Mouse (Mus musculus): ENCODE measurements around the gene Vps35l. TPM values are rescaled to one million over a fixed set of nuclear protein-coding genes. Genes with fewer than 3 reads are reported as not detected.

The Vps35l gene
- 10 to 100 TPM; 51.8 to 55.5 TPM for total RNA-seq (2021)
- long read RNA-seq, experiment 1, full-length matches to known transcripts: 102 of 121 reads
- long read RNA-seq, experiment 1, partial matches to known transcripts: 8 of 121 reads
- long read RNA-seq, experiment 1, other reads (novel, unspliced or antisense): 11 of 121 reads
- long read RNA-seq, experiment 2, full-length matches to known transcripts: 79 of 93 reads
- long read RNA-seq, experiment 2, partial matches to known transcripts: 5 of 93 reads
- long read RNA-seq, experiment 2, other reads (novel, unspliced or antisense): 9 of 93 reads

GRCm38 (mm10) chr7:118739975-118740531, at the start of gene Vps35l:
Vps35l (plus strand) TSS chr7:118740226.
- intact Hi-C loops (cut with DNase I): loop anchor here (2.0 kb wide), 1 partner anchor 27 kb away; the partner anchor contains the start of gene Ccp110
- peak; percentile 82 for DNase-seq (ENCODE audit: extremely low spot score in 1 of 2, low spot score in 2 of 2)
- Histone ChIP-seq H3K27ac (peak within 1 kb of the TSS; percentile 85), H3K4me3 (peak within 1 kb of the TSS; percentile 93)
- peak; percentile 69 for TF ChIP-seq CTCF (IDR thresholded peaks at IDR 0.05)

DNA sequence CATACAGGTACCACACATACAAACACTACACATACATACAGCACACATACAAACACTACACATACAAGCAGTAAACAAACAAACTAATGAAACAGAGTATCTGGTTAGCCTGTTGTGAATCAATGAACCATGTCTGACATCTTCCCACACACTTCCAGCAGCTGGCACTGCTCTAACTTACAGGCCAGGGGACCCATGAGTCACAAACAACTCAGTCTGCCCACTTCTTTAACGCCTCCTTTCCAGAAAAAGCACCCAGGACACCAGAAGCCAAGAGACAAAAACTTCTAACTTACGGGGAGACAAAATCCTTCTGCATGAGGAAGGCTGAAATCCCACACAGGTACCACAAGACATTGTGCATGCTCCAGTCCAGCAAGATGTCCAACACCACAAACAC, 48.7 kb upstream of the Vps35l start:
- no peak for TF ChIP-seq CTCF (IDR thresholded peaks at IDR 0.05)
- intact Hi-C loops (cut with DNase I): no loop called here
- no peak for DNase-seq (ENCODE audit: extremely low spot score in 1 of 2, low spot score in 2 of 2)
- no peak overlapping the region for H3K27ac ChIP-seq
- H3K4me3 ChIP-seq: no peak overlapping the region

- intact Hi-C loops (cut with DNase I): no loop called here
- TF ChIP-seq CTCF (IDR thresholded peaks at IDR 0.05): no peak
- DNase-seq (ENCODE audit: extremely low spot score in 1 of 2, low spot score in 2 of 2): no peak
Observed at GRCm38 (mm10) chr7:118696146-118696545, 43.9 kb upstream of the Vps35l start.

GRCm38 (mm10) chr7:118697168-118697567, 42.9 kb upstream of the Vps35l start:
- TF ChIP-seq CTCF (IDR thresholded peaks at IDR 0.05): no peak
- Histone ChIP-seq H3K4me3 (no peak overlapping the region), H3K27ac (no peak overlapping the region)
- intact Hi-C loops (cut with DNase I): no loop called here
- DNase-seq (ENCODE audit: extremely low spot score in 1 of 2, low spot score in 2 of 2): no peak

More at GRCm38 (mm10) chr7:118696146-118696545, 43.9 kb upstream of the Vps35l start:
- Histone ChIP-seq H3K27ac (no peak overlapping the region), H3K4me3 (no peak overlapping the region)

- H3K27ac ChIP-seq: no peak overlapping the region
- no peak for DNase-seq (ENCODE audit: extremely low spot score in 1 of 2, low spot score in 2 of 2)
- no peak for TF ChIP-seq CTCF (IDR thresholded peaks at IDR 0.05)
- intact Hi-C loops (cut with DNase I): no loop called here
- H3K4me3 ChIP-seq: no peak overlapping the region
Observed at GRCm38 (mm10) chr7:118698882-118699281, 41.1 kb upstream of the Vps35l start.

DNA sequence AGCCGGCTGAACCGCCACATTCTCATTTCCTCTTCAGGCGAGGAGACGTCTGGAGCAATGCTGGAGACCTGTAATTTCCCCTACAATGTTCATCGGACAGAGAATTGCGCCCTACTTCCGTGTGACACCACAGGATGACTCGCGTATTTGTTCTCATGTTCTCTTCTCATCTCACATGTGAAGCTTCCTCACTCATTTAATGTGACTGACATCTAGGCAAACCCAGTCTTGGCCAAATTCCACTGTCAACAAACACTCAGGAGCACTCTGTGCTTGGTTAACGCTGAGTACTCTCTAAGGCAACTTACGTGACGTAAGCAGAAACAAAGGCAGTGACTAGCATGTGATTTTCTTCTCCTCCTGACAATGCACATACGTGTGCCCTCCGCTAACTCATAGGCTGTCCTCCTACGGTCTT, 36.9 kb upstream of the Vps35l start:
- DNase-seq (ENCODE audit: extremely low spot score in 1 of 2, low spot score in 2 of 2): no peak
- Histone ChIP-seq H3K27ac (peak overlapping the region; percentile 10), H3K4me3 (peak overlapping the region; percentile 99)
- intact Hi-C loops (cut with DNase I): no loop called here
- no peak for TF ChIP-seq CTCF (IDR thresholded peaks at IDR 0.05)

DNA sequence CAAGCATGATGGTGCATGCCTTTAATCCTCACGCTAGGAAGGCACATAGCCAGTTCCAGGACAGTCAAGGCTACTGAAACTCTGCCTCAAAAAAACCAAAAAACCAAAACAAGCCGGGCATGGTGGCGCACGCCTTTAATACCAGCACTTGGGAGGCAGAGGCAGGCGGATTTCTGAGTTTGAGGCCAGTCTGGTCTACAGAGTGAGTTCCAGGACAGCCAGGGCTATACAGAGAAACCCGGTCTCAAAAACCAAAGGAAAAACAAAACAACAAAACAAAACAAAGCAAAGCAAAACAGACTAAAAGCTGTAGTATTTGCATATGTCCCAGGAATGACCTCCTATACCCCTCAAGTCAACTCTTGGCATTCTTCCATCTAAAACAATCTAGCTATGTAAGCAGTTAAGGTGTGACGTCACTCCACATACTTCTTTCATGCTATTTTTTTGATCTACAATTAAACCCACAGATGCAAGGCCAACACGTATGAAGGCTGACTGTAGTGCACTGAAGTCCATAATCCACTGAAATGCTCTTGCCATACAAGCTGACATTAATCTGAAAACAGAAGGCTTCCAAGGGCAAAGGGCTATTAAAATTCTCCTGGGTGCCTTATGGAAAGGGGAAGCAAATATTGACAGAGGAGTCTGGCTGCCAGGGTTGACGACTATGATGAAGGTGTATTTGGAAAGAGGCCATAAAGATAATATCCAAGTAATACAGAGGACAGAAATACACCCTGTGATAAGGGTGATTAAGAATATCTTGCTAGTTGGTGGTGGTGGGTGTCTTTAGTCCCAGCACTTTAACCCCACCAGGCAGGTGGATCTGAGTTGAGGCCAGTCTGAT, 35.8 kb upstream of the Vps35l start:
- intact Hi-C loops (cut with DNase I): no loop called here
- no peak for TF ChIP-seq CTCF (IDR thresholded peaks at IDR 0.05)
- Histone ChIP-seq H3K27ac (peak overlapping the region; percentile 98), H3K4me3 (peak overlapping the region; percentile 99)
- no peak for DNase-seq (ENCODE audit: extremely low spot score in 1 of 2, low spot score in 2 of 2)

DNA sequence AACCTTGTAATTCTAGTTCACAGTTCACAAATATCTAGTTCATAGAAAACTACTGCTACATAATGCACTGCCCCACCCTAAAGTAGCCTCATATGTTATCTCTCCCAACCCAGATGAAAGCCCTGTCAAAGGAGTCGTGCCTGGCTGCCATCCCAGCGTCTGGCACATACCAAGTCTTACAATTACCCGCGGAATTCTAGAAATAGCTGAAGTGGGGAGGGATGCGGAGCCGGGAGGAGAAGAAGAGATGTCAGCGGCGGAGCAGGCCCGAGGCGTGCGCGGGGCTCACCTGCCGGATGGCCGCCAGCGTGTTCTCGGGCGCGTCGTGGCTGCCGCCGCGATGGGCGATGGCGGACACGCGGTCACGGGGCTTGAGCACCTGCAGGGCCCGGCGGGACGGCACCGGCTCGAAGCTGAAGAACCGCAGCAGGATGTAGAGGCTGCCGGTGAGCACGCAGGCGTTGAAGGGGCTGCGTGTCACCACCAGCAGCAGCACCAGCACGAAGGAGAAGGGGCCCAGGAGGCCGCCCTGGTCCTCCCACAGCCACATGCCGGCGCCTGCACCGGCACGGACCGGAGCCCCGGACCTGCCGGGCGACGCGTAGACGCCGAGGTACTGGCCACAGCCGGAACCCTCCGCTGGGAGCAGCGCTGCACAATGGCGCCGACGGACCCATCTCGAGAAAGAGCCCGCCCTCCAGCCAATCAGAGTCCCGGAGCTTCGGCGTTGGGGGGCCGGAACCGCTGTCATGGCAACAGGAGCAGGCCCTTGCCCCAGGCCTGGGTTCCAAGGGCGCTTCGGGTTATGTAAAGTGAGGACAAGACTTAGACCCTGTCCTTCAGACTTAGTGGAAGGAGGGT, 34.7 kb upstream of the Vps35l start, which contains the start of gene Gde1:
TSS of gene Gde1 (minus strand) at position 678 of the 861 bp plus-strand sequence.
- peak within 1 kb of the TSS; percentile 99 for H3K4me3 ChIP-seq
- TF ChIP-seq CTCF (IDR thresholded peaks at IDR 0.05): no peak
- DNase-seq (ENCODE audit: extremely low spot score in 1 of 2, low spot score in 2 of 2): peak; percentile 92
- H3K27ac ChIP-seq: peak within 1 kb of the TSS; percentile 98
- intact Hi-C loops (cut with DNase I): no loop called here

DNA sequence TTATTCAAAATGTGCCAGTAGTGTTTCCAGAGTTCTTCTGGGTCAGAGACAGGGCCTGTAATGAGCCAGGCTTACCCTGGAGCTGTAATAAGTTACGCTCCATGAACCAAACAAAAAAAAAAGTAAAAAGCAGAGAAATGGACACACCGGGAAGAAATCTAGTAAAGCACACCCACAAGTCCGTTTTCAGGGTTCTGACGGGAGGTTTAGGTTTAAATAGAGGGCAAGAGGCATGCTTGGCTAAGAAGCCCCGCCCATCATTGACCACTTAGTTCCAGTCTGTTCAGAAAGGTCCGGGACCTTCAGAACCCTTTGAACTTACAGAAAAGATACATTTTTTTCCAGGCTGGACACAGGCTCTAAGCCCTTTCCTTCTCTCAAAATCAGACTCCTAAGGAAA, 34.0 kb upstream of the Vps35l start:
- no peak for TF ChIP-seq CTCF (IDR thresholded peaks at IDR 0.05)
- Histone ChIP-seq H3K4me3 (peak overlapping the region; percentile 99), H3K27ac (peak overlapping the region; percentile 98)
- no peak for DNase-seq (ENCODE audit: extremely low spot score in 1 of 2, low spot score in 2 of 2)
- intact Hi-C loops (cut with DNase I): no loop called here

- Histone ChIP-seq H3K27ac (peak overlapping the region; percentile 98; the same call in 1 of the 2 replicates), H3K4me3 (no peak overlapping the region)
- TF ChIP-seq CTCF (IDR thresholded peaks at IDR 0.05): no peak
- intact Hi-C loops (cut with DNase I): no loop called here
- DNase-seq (ENCODE audit: extremely low spot score in 1 of 2, low spot score in 2 of 2): no peak
Observed at GRCm38 (mm10) chr7:118706488-118706887, 33.5 kb upstream of the Vps35l start.

DNA sequence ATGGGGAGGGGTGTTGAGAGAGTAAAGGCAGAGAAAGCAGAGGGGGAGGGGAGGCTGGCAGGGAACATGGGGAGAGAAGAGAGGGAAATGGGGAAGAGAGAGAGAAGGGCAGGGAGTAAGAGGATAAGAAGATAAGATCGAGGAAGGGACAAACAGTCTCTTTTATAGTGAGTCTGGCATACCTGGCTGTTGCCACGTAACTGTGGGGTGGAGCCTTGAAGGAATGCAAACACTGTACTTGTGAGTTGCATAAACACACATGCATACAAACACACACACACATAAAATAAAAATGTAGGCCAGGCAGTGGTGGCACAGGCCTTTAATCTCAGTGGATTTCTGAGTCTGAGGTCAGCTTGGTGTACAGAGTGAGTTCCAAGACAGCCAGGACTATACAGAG, 32.8 kb upstream of the Vps35l start:
- intact Hi-C loops (cut with DNase I): no loop called here
- no peak for TF ChIP-seq CTCF (IDR thresholded peaks at IDR 0.05)
- H3K4me3 ChIP-seq: no peak overlapping the region
- no peak for DNase-seq (ENCODE audit: extremely low spot score in 1 of 2, low spot score in 2 of 2)
- H3K27ac ChIP-seq: no peak overlapping the region

Data from left cerebral cortex, adult 2 months (tissue).